Mouse (Mus musculus): ENCODE results near the gene Gldc. TPM values are rescaled to one million over a fixed set of nuclear protein-coding genes. Genes with fewer than 3 reads are reported as not detected.

Gldc gene
- total and polyA plus RNA-seq, 3 experiments, result 0.11 TPM; not detected in 2

DNA sequence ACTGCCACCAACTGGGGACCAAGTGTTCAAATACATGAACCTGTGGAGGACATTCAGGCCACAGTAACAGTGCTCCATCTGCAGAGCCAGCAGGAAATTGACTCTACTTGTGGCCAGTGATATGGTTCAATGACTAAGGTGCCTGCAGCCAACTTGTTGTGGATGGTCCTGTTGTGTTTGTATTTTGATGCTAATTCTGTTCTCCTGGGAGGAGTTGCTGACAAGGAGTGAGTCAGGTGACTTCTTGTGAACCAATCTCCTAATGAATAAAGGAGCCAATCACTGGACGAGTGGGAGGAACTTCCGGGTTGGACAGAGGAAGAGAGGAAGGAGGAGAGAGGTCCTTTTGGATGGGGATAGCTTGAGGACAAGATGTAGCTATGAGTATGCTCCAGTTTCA is 10.3 kb upstream of the Gldc start:
- Histone ChIP-seq H3K4me3 (ENCODE audit: low read depth, low read length) (no peak overlapping the region), H3K27me3 (ENCODE audit: insufficient read depth, low read length) (no peaks in the 10 kb centered on the region), H3K36me3 (replicated peaks) (no peaks in the 10 kb centered on the region), H3K9me3 (replicated peaks) (no peaks in the 10 kb centered on the region; the same call in 1 of the 2 replicates), H3K4me1 (ENCODE audit: insufficient read depth, low read depth, low read length) (no peaks in the 10 kb centered on the region)
- TF ChIP-seq GATA1 (IDR thresholded peaks at IDR 0.05; ENCODE audit: borderline replicate concordance, low read length) (no peak), POLR2AphosphoS5 (IDR thresholded peaks at IDR 0.05; ENCODE audit: insufficient replicate concordance, low read depth, low read length) (no peak), TAL1 (conservative IDR thresholded peaks at IDR 0.05; ENCODE audit: low read depth, low read length) (no peak), GATA2 (IDR thresholded peaks at IDR 0.05; ENCODE audit: borderline replicate concordance, low read depth, low read length) (no peak), CTCF (IDR thresholded peaks at IDR 0.05; ENCODE audit: low read depth, low read length) (no peak)
- no peak for DNase-seq (ENCODE audit: low spot score)
- no peak for ATAC-seq (ENCODE audit: extremely low read depth, insufficient number of reproducible peaks, low FRiP score, poor library complexity, severe bottlenecking)

DNA sequence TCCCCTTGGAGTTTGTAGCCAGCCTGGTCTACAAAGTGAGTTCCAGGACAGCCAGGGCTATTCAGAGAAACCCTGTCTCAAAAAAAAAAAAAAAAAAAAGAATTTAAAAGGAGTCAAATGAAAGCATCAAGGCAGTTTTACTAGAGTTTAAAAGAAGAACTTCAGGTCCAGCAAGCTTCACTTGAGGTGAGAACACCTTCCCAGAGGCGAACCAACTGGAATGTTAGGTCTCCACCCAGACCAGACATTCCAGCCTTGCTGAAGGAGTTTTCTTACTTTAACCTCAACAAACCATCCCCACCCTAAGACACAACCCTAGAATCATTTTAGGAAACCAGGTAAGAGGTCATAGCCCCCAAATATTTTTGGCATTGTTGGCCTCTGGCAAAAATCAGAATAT is 4.8 kb upstream of the Gldc start:
- ATAC-seq (ENCODE audit: extremely low read depth, insufficient number of reproducible peaks, low FRiP score, poor library complexity, severe bottlenecking), result no peak
- Histone ChIP-seq H3K9me3 (replicated peaks) (no peaks in the 10 kb centered on the region), H3K27me3 (ENCODE audit: insufficient read depth, low read length) (peaks cover 5% of the 10 kb centered on the region; the same call in 1 of the 2 replicates), H3K4me3 (ENCODE audit: low read depth, low read length) (no peak overlapping the region), H3K4me1 (ENCODE audit: insufficient read depth, low read depth, low read length) (no peaks in the 10 kb centered on the region), H3K36me3 (replicated peaks) (no peaks in the 10 kb centered on the region)
- no peak for TF ChIP-seq CTCF (IDR thresholded peaks at IDR 0.05; ENCODE audit: low read depth, low read length)
- no peak for TF ChIP-seq GATA1 (IDR thresholded peaks at IDR 0.05; ENCODE audit: borderline replicate concordance, low read length)
- TF ChIP-seq TAL1 (conservative IDR thresholded peaks at IDR 0.05; ENCODE audit: low read depth, low read length), result no peak
- no peak for TF ChIP-seq GATA2 (IDR thresholded peaks at IDR 0.05; ENCODE audit: borderline replicate concordance, low read depth, low read length)
- TF ChIP-seq POLR2AphosphoS5 (IDR thresholded peaks at IDR 0.05; ENCODE audit: insufficient replicate concordance, low read depth, low read length), result no peak
- no peak for DNase-seq (ENCODE audit: low spot score)

DNA sequence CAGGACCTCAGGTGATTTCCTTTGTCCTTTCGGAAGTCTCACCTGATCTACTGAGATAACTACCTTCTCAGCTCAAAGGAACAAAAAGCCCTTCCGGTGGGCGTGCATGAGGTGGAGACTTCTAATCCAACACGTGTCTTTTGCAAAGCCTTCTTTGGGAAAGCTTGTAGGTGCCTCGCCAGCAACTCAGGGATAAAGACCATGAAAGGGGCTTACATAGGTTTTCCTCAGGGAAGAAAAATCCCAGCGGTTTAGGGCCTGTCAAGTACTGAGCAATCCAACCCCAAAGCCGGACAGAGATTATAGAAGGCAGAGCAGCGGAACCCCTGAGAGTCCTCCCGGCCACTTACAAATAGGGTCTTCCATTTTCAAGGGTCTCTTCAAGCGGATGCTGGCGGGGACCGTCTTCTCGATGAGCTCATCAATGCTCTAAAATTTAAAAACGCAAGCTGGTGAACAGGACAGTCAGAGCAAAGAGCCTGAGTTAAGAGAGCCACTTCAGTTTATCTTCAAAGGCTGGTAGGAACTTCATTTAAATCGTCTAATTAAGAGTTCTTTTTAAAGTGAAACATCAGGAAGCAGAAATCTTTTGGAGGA is 1.1 kb downstream of the Gldc start:
- Histone ChIP-seq H3K4me1 (ENCODE audit: insufficient read depth, low read depth, low read length) (no peaks in the 10 kb centered on the region), H3K9me3 (replicated peaks) (no peaks in the 10 kb centered on the region), H3K4me3 (ENCODE audit: low read depth, low read length) (no peak overlapping the region), H3K36me3 (replicated peaks) (no peaks in the 10 kb centered on the region), H3K27me3 (ENCODE audit: insufficient read depth, low read length) (peaks cover 10% of the 10 kb centered on the region; the same call in 1 of the 2 replicates)
- TF ChIP-seq CTCF (IDR thresholded peaks at IDR 0.05; ENCODE audit: low read depth, low read length) (no peak), POLR2AphosphoS5 (IDR thresholded peaks at IDR 0.05; ENCODE audit: insufficient replicate concordance, low read depth, low read length) (no peak), TAL1 (conservative IDR thresholded peaks at IDR 0.05; ENCODE audit: low read depth, low read length) (no peak), GATA2 (IDR thresholded peaks at IDR 0.05; ENCODE audit: borderline replicate concordance, low read depth, low read length) (no peak), GATA1 (IDR thresholded peaks at IDR 0.05; ENCODE audit: borderline replicate concordance, low read length) (no peak)
- no peak for DNase-seq (ENCODE audit: low spot score)
- no peak for ATAC-seq (ENCODE audit: extremely low read depth, insufficient number of reproducible peaks, low FRiP score, poor library complexity, severe bottlenecking)

DNA sequence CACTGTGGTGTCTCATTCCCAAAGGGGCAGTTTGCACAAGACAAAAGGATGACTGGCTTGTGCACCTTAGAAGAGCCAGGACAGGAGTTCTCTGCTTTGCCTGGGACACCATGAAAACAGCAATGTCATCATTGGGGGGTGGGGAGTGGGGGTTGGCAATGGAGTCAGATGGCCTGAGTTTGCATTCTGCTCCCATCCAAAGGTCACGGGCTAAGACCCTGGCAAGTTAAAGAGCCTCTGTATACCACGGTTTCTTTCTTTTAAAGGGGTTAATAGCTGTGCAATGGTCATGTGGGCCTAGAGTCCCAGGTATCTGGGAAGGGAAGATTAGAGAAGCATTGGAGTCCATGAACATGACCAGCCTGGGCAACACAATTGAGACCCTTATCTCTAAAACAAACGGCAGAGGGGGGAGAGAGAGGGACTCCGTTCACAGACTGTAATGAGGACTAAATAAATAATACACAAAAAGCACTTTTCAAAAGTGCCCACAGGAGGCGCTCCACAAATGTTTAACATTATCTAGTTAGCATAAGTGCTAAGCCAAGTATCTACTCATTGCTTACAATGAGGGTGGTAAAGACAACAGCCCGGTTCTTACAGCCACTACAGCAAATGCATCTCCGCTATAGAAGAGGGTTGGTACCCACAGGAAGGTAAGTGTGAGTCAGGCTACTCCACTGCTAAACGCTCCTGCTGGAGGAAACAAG is 3.7 kb downstream of the Gldc start:
- ATAC-seq (ENCODE audit: extremely low read depth, insufficient number of reproducible peaks, low FRiP score, poor library complexity, severe bottlenecking) (no peak), DNase-seq (ENCODE audit: low spot score) (no peak)
- H3K36me3 ChIP-seq (replicated peaks), result no peaks in the 10 kb centered on the region
- H3K27me3 ChIP-seq (ENCODE audit: insufficient read depth, low read length), result peaks cover 13% of the 10 kb centered on the region; the same call in 1 of the 2 replicates
- H3K9me3 ChIP-seq (replicated peaks), result no peaks in the 10 kb centered on the region
- no peaks in the 10 kb centered on the region for H3K4me1 ChIP-seq (ENCODE audit: insufficient read depth, low read depth, low read length)
- TF ChIP-seq POLR2AphosphoS5 (IDR thresholded peaks at IDR 0.05; ENCODE audit: insufficient replicate concordance, low read depth, low read length), result no peak
- TF ChIP-seq GATA2 (IDR thresholded peaks at IDR 0.05; ENCODE audit: borderline replicate concordance, low read depth, low read length), result no peak
- no peak for TF ChIP-seq TAL1 (conservative IDR thresholded peaks at IDR 0.05; ENCODE audit: low read depth, low read length)
- no peak for TF ChIP-seq GATA1 (IDR thresholded peaks at IDR 0.05; ENCODE audit: borderline replicate concordance, low read length)
- TF ChIP-seq CTCF (IDR thresholded peaks at IDR 0.05; ENCODE audit: low read depth, low read length), result no peak
- no peak overlapping the region for H3K4me3 ChIP-seq (ENCODE audit: low read depth, low read length)

DNA sequence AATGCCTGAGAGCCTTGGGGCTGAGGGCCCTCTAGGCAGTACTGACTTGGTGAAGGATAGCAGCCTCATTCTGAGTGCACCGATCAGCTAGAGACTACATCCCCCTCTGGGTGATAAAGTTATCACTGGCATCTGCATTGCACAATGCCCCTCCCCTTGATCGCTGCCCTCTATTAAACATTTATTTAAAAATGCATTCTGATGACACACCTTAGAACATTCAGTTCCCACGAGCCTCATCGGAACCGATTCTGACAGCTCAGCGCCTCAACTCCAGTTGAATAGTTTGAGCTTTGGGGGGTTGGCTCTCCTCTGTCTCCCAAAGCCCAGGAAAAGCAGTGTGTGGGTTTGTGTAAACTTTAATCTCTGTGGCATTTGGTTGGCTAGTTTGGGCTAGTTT is 4.9 kb downstream of the Gldc start:
- Histone ChIP-seq H3K4me1 (ENCODE audit: insufficient read depth, low read depth, low read length) (no peaks in the 10 kb centered on the region), H3K4me3 (ENCODE audit: low read depth, low read length) (no peak overlapping the region), H3K27me3 (ENCODE audit: insufficient read depth, low read length) (peaks cover 11% of the 10 kb centered on the region; the same call in 1 of the 2 replicates), H3K36me3 (replicated peaks) (no peaks in the 10 kb centered on the region), H3K9me3 (replicated peaks) (no peaks in the 10 kb centered on the region)
- no peak for DNase-seq (ENCODE audit: low spot score)
- ATAC-seq (ENCODE audit: extremely low read depth, insufficient number of reproducible peaks, low FRiP score, poor library complexity, severe bottlenecking), result no peak
- no peak for TF ChIP-seq TAL1 (conservative IDR thresholded peaks at IDR 0.05; ENCODE audit: low read depth, low read length)
- no peak for TF ChIP-seq GATA2 (IDR thresholded peaks at IDR 0.05; ENCODE audit: borderline replicate concordance, low read depth, low read length)
- no peak for TF ChIP-seq GATA1 (IDR thresholded peaks at IDR 0.05; ENCODE audit: borderline replicate concordance, low read length)

DNA sequence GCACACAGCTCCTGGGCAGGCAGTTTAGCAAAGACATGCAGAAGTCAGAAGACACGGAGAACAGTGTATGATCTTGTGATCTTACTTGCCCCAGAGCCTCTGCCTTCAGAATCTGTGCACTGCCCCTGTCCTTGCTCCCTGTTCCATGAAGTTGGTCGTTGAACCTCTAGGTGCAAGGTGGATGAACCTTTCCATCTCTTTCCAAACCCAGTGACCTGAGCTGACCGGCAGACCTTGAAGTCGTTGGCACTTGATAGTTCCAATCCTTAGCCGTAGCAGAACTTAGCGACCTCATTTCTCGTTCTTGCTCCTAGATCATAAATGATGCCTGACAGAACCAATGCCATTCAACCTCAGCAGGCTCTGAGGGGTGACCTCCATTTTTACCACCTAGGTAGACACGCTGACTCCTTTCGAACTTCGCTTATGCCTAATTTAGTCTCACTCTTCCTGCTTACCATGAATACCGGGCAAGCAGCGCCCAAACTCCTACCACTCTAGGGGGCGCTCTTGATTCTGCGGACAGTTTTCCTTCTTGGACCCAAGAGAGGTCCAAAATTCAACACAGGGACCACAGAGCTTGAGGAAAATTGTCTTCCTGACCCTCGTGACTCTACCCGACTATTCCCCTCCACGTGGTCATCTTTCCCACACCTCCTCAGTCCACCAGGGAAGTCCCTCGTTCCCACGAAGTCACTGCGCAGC is 8.3 kb downstream of the Gldc start:
- Histone ChIP-seq H3K4me1 (ENCODE audit: insufficient read depth, low read depth, low read length) (no peaks in the 10 kb centered on the region), H3K36me3 (replicated peaks) (no peaks in the 10 kb centered on the region), H3K4me3 (ENCODE audit: low read depth, low read length) (no peak overlapping the region), H3K9me3 (replicated peaks) (no peaks in the 10 kb centered on the region), H3K27me3 (ENCODE audit: insufficient read depth, low read length) (peaks cover 3% of the 10 kb centered on the region; the same call in 1 of the 2 replicates)
- no peak for TF ChIP-seq TAL1 (conservative IDR thresholded peaks at IDR 0.05; ENCODE audit: low read depth, low read length)
- TF ChIP-seq GATA1 (IDR thresholded peaks at IDR 0.05; ENCODE audit: borderline replicate concordance, low read length), result no peak
- no peak for TF ChIP-seq POLR2AphosphoS5 (IDR thresholded peaks at IDR 0.05; ENCODE audit: insufficient replicate concordance, low read depth, low read length)
- TF ChIP-seq GATA2 (IDR thresholded peaks at IDR 0.05; ENCODE audit: borderline replicate concordance, low read depth, low read length), result no peak
- TF ChIP-seq CTCF (IDR thresholded peaks at IDR 0.05; ENCODE audit: low read depth, low read length), result no peak
- DNase-seq (ENCODE audit: low spot score) (no peak), ATAC-seq (ENCODE audit: extremely low read depth, insufficient number of reproducible peaks, low FRiP score, poor library complexity, severe bottlenecking) (no peak)

Measured in G1E (cell line).